Mouse (Mus musculus) lung, postnatal 25 days (tissue): ENCODE results near the gene Tnr.

Experiments used
- DNase-seq: peaks from one replicate; pipeline ENCODE4 v3.0.0; 2022; ENCODE audit warnings: low spot score

Gene Tnr

DNA sequence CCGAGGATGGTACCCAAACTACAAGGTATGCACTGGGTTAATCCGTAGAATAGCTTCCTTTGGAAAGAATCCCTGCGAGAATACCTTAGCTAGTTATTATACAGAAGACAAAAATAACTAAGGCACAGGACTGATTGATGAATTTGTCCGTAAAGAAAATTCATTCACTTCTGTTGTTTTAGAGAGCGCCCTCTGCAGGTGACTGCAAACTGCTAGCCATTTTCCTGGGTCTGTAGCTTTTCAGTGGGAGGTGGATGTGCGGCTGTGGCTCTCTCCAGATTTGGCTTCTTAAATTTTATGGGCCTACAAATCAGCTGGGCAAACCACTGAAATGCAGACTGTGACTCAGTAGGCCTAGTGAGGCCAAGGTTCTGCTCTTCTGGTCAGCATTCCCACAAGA, 42.5 kb downstream of the Tnr start:
- no peak for DNase-seq

DNA sequence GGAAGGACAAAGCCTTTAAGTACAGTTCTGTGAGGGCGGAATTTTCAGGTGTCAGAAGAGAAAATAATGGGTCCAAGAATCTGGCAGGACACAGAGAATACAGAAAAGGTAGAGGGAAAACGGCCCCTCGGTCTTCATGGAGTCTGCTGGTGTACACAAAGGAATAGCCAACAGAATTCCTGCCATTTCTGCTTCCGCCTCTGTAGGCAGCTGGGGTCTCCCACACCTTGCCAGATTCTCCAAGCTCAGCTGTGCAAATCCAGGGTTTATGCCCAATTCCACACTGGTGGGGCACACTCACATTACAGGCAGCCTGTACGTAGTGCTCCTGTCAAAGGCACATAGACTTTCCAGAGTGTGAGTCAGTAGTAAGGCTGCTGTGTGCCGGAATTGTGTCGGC, 43.6 kb downstream of the Tnr start:
- DNase-seq, result no peak

GRCm38 (mm10) chr1:159570270-159570669, 46.7 kb downstream of the Tnr start:
- DNase-seq, result no peak

- no peak for DNase-seq
Observed at GRCm38 (mm10) chr1:159570831-159571230, 47.3 kb downstream of the Tnr start.

- DNase-seq, result no peak
Observed at GRCm38 (mm10) chr1:159571951-159572350, 48.4 kb downstream of the Tnr start.

- DNase-seq, result no peak
Observed at GRCm38 (mm10) chr1:159573116-159573515, 49.5 kb downstream of the Tnr start.

DNA sequence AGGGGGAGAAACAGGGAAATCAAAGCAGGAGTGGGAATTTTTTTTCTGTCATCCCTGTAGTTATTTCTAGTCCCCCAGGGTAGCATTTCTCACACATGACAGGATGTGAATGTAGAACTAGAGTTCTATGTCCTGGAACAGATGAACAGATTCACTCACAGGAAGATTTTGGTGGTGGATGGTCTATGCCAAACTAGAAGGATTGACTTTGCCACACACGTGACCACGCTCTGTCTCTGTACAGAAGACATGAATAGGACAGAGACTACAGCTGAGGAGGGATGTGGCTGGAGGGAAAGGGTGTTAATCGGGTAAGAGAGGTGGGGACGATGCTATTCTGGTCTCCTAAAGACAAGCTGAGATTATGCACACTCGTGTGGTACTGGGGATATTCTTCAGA, 51.1 kb downstream of the Tnr start:
- no peak for DNase-seq

- DNase-seq, result no peak
Observed at GRCm38 (mm10) chr1:159576246-159576645, 52.7 kb downstream of the Tnr start.

DNA sequence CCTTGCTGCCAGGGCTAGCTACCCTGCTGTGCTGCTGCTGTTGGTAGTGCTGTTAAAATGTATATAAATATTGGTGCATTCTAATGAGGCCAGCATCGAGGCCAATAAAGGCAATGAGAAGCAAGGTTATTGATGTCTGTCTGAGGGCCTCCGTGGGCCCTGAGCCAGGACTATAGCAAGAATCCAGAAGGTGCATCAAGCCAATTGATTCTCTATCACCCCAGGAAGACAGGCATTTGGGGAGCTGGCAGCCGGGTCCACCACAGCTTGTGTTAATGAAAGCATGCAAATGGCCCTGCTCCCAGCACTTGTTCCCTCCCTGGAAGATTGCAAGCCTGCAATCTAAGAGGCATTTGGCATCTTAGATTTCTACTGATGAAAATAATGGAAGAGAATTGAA, 54.8 kb downstream of the Tnr start:
- no peak for DNase-seq

DNA sequence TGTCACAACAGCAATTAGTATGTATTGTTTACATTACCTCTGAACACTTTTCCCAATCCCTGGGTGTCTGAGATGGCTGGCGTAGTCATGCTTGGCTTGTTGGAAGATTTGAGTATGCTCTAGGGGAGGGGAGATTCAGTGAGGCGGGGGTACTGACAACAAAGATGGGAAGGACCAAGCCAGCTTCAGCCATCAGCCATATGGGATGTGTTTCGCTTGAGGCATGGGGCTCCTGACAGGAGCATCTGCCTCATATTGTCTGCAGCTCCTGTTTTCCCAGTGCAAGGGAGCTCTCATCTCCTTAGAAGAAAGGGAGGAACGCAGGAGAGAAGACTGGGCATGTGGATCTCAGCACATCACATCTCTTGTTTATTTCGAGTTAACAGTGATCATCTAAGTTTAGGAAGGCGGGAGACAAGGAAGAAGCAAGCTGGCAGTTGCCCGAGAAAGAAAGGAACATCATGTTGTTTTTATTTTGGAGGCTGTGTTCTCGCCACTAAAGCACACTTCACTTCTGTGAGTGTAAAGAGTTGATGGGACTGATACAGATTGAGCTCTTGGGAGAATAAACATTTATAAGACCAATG, 56.9 kb downstream of the Tnr start:
- DNase-seq, result no peak

DNA sequence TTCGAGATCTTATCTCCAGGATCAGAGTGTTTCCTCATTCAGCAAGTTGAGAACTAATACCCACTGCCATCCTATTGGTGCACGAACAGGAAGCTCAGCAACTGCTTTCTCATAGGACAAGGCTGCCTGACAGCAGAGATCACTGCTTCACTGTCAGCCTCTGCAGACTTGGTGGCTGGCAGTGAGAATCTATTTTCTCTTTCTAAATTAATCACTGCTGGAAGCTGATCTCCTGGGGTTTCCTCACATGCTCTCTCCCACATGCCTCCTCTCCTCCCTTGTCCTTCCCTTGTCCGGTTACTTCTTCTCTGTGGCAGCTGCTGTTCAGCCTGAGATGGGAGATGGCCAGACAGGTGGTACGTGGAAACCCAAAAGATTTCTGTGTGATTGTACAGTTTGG, 60.3 kb downstream of the Tnr start:
- DNase-seq, result no peak

DNA sequence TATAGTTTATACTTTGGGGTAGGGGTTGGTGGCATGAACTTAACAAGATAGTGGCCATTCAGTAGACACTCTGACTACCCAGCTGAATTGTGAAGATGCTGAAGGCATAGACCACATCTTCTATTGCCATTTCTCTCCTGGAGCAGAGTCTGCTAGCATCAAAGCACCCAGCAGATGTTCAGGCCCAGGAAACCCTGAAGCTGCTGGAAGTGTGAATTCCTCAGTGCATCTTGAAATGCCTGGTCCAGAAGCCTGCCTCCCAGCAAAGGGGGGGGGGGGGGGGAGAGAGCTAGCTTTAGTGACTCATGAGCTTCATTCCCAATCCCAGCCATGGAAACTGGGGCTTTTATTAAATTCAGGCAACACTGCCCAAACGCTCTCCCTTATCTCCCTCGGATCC, 65.2 kb downstream of the Tnr start:
- no peak for DNase-seq

GRCm38 (mm10) chr1:159594099-159595058, 70.8 kb downstream of the Tnr start:
- no peak for DNase-seq

GRCm38 (mm10) chr1:159595729-159596128, 72.2 kb downstream of the Tnr start:
- no peak for DNase-seq

GRCm38 (mm10) chr1:159596640-159597039, 73.1 kb downstream of the Tnr start:
- no peak for DNase-seq

- DNase-seq, result no peak
Observed at GRCm38 (mm10) chr1:159613561-159613960, 90.0 kb downstream of the Tnr start.

DNA sequence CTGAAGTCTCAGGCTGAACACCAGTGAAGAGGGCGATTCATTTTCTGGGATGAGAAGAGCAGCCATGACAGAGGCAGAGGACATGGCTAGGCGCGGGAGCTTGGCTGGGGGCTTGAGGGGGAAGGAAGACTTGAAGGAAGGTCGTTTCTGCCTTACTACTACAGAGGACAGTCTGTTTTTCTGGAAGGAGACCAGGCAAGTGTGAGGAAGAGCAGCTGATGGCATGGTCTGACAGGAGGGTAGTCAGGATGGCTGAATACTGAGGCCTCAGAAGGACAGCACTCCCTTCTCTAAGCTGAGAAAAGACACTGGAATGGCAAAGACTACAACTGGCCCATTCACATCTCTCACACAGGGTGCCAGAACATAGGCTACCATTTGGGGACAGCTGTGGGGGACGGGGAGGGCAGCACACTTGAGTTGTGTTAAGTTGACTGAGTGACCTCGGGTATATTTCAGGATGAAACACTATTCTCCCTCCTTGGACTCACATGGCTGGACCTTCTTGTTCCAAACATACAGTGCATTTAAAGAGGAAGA, 90.6 kb downstream of the Tnr start:
- no peak for DNase-seq

DNA sequence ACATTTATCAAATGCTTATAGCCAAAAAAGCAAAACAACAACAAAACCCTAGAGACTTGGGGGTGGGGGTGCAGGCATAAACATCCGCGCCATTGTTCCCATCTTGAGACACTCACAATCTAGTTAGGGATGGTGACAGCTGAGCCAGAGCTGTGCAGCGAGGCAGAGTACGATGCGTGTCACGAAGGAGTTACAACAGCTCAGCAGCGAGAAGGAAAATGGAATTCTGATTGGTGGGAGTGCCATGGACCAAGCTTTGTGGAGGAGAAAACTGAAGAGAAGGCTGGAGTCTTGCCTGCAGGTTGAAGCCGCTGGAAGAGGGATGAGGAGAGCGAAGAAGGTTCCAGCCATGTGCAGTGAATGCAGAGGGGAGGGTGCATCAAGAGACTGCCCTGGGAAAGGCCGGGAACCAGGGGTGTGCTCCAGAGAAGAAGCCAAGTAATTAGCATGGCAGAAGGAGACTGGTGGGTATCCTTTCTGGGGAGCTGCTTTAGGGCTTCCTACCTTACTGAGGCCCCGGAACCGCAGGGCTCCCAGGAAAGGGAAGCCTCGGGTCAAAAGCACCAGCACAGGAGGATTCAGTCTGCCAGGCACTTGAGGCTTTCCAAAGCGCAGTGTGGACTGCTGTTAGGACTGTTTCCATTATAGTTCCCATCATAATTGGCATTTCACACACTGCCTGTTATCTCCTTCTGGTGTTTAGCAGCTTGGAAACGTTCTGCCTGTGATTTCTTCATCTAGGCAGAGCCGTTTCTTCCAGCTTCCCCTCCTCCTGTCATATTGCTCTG, 91.3 kb downstream of the Tnr start:
- no peak for DNase-seq

DNA sequence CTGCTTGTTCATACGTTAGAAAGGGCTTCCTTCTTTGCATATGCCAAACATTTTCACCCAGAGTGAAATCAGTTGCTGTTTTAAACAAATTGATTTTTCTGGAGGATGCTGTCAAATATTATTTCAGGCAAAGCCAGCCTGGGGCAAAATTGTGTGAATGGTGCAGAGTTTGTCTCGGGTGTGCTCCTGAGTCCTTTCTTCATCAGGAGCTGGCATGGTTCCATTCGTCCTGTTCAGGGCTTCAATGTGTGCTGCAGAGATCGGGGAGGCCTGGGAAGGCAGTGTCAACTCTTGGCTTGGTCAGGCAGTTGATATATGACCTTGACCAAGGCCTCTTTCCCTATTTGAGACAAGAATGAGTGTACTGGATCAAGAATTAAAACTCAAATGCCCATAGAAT, 92.1 kb downstream of the Tnr start:
- no peak for DNase-seq

DNA sequence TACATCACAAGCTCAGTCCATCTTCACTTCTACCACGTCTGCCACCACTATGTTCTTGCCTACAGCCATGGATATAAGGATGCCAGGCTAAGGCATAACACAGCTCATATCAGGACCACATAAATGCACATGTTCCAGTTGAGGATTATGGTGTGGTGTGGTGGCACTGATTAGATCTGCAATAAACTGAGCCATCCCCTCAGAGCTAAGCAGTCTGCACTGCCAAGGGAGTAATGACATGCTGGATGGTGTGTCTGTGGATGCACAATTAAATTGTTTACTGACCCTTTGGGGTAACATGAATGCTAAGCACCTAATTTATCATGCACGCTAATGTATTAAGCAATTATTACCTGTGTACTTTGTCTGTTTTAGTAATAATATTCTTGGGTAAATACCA, 95.6 kb downstream of the Tnr start:
- no peak for DNase-seq

DNA sequence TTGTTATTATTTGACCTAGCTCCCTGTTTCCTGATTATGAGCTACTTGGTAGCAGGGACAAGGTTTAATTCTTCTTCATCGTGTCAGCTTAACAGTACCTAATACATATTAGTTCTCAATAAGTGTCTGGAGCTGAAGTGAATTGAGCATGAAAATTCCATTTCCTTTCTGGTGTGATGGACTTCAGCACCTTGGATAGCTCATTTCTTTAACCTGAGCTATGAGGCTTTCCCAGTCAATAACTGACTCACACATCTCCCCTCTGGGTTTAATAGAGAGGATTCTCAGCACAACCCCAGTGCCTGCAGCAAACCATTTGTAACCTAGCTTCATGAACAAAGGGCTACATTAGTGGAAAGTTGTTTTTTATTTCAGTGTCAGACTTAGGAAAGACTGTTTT, 97.8 kb downstream of the Tnr start:
- no peak for DNase-seq

DNA sequence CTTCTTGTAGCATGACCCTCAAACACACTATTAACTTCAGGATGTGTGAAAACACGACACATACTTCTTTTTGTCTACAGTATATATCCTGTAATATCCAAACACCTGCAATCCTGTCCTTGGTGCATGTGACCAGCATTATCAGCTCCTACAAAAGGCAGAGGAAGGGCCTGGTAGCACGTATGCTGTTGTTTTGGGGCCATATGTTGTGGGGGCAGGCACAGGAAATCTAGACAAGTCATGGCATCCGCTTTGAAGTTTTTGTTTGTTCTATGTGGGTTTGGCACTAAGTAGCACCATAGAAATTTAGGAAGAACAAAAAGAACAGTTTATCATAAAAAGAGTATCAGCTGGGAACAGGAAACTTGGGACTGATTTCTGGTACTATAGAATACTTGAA, 105.5 kb downstream of the Tnr start:
- no peak for DNase-seq
